Mouse (Mus musculus) spleen, adult 2 months (tissue): Measurements from ENCODE around the gene L1cam.

Experiments used
- CTCF ChIP-seq: fragments of 200-500 bp; IDR thresholded peaks from 2 replicates; pipeline ENCODE4 v1.5.1; 2011; ENCODE audit warnings: mild to moderate bottlenecking, inconsistent platforms; ENCODE audit not compliant: insufficient read depth, insufficient read length, insufficient replicate concordance; ENCODE audit errors: extremely low read depth
- POLR2A ChIP-seq: fragments of 200-500 bp; IDR thresholded peaks from 2 replicates; pipeline ENCODE4 v1.6.1; 2011; ENCODE audit warnings: low read depth, low read length, inconsistent platforms

- TF ChIP-seq CTCF = no peak
- no peak for TF ChIP-seq POLR2A
Measured at GRCm38 (mm10) chrX:73835731-73836130, 60.2 kb downstream of the L1cam start.
